Mouse (Mus musculus): ENCODE data around the gene C1rb. TPM values are rescaled to one million over a fixed set of nuclear protein-coding genes. Genes with fewer than 3 reads are reported as not detected.
"Not testable (repeated sequence)": the region's sequence is repeated elsewhere in the genome, so short reads cannot be mapped to it uniquely, and the experiment has no call there.

Gene C1rb
- total RNA-seq (2015) (not detected in 2 replicates), total RNA-seq (2017) (not detected in 2 replicates)

DNA sequence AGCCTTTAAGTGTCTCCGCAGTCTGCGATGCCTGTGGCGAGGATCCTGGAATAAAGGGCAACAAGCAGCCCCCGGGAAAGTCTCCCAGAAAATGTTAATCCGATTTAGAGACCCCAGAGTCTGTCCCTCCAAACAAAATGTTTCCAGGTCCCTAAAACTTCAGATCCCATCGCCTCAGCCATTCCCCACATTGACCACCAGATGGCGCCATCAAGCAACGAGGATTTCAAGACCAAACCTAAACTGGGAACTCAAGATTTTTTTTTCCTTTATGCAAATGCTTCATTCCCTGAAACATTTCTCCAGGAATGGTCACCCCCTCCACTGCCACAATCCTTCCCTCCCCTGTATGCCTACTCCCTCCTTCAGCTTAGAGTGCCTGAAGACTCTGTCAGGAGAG is at the start of gene C1rb:
TSS of gene C1rb (plus strand) at position 269 of the 400 bp plus-strand sequence.
- peak; percentile 82 for ATAC-seq (ENCODE audit: poor library complexity, severe bottlenecking)

DNA sequence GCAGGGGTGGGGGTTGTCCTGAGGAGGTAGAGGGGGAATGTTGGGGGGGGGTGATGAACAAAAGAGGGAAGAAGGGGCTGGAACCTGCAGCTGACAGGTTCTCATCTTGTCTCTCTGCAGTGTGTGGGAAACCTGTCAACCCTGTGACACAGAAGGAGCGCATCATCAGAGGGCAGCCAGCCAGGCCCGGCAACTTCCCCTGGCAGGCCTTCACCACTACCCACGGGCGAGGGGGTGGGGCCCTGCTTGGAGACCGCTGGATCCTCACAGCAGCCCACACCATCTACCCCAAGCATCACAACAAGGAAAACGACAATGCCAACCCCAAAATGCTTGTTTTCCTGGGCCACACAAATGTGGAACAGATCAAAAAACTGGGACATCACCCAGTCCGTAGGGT is 48.0 kb upstream of the C1rb start:
- ATAC-seq (ENCODE audit: poor library complexity, severe bottlenecking), result not testable (repeated sequence)

DNA sequence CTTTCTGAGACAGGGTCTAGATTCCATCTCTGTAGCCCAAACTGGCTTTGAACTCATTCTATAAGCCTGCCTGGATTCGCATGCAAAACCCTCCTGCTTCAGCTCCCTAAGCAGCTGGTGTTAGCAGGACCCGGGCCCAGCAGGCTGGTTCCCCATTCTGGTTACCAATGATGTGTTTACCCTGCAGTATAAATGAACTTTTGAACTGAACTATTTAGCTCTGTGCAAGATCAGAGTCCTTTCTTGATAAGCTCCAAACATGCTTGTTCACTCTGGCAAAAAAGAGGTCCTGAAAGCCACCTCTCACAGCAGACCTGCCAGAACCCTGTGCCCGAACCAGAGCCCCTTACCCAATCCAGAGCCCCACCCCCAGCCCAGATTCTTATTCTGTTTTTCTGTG is 42.2 kb upstream of the C1rb start:
- no peak for ATAC-seq (ENCODE audit: poor library complexity, severe bottlenecking)

DNA sequence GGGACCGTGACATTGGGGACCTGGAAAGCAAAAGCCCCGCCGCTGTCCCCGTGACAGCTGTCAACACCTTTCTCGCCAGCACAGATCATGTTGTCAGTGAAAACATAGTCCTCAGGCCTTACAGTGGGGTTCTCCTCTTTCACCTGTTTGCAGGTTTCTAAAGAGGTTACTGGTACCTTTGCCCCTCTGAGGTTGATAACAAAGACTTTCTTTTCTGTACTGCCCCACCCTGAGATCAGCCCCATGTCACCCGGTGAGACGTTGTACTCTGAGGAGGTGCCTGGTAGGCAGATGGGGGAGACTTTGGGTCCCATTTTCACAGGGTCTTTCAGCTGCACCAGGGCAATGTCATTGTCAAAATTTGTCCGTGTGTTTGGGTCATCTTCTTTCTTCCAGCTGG is 39.0 kb upstream of the C1rb start:
- no peak for ATAC-seq (ENCODE audit: poor library complexity, severe bottlenecking)

DNA sequence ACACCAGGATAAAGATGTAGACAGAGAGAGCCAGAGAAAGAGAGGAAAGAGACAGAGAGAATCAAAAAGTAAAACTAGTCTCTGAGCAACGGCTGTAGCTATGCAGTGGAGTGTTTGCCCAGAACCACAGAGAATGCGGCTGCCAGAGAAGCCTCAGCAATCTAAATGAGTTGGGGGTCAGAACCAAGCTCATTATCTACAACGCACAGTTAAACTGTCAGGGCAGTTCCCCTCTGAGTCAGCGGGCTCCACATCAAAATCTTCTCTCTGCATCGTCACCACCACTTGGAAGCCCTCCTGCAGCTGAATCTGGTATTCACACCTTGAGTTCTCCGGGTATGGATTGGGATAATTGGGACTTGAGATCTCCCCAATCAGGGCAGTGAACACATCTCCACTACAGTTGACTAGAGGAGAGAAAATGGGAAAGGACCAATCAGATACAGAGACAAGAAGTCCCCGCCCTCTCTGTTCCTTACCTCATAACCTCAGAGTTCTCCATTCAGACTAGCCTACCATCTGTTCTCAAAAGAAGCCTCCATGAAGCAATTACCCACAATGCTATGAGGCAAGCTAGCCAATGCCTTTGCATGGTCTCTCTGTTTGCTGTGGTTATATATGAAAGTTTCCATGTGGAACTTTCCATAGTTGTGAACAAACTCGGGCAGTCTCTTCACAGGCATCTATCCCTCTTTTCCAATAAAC is 33.8 kb upstream of the C1rb start:
- peak; percentile 63 for ATAC-seq (ENCODE audit: poor library complexity, severe bottlenecking)

DNA sequence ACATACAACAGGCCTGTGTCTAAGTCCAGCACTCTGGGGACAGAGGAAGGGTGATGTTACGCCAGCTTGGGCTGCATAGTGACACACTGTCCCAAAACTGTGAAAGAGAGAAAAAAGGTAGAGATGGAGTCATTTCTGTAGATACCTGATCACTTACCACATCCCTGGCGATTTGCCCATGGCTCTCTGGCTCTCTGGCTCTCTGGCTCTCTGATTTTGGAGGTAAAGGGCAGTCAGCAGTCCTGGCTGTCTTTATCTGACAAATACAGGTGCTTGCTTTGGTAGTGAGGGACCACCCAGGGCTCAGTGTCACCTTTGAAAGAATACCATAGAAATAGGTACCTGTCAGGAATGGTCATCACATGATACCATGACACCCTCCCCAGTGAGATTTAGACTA is 28.9 kb upstream of the C1rb start:
- not testable (repeated sequence) for ATAC-seq (ENCODE audit: poor library complexity, severe bottlenecking)

DNA sequence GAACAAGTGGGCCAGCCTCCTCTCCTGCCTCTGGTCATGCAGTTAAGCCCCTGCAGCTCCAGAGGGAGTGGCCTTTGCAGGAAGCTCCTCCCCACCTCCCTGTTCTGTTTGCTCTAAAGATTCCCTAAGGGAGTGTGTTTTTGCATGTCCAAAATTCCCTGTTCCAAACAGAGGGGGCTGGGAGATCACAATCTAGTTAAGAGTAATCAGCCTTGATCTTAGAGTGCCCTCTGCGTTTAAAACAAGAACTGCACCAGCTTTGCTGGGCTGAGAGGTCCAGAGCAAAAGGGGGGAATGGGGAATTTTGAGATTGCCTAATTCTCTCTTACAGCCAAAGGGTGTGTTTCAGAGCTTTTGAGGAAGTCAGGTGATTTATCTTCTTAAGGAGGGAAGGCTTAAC is 27.8 kb upstream of the C1rb start, which contains the start of gene C1s1:
TSS of gene C1s1 (minus strand) at position 76 of the 400 bp plus-strand sequence.
- ATAC-seq (ENCODE audit: poor library complexity, severe bottlenecking), result peak; percentile 84

DNA sequence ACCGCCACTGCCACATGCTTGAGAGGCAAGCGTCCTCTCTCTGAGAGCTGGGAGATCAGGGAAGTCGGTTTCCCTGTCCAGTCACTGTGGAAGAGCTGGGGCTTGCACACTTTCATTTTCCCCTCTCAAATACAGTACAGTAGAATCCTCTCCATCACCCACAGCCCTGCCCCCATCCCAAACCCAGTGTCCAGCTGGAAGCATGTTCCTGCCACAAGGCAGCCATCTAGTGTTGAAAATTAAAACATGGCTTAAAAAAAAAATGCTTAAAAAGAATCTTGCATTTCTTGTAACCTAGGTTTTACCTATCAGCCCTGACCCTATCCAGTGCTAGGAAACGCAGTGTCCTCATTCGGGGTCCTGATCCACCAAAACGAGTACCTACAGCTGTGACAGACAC is 25.6 kb upstream of the C1rb start:
- ATAC-seq (ENCODE audit: poor library complexity, severe bottlenecking), result no peak

DNA sequence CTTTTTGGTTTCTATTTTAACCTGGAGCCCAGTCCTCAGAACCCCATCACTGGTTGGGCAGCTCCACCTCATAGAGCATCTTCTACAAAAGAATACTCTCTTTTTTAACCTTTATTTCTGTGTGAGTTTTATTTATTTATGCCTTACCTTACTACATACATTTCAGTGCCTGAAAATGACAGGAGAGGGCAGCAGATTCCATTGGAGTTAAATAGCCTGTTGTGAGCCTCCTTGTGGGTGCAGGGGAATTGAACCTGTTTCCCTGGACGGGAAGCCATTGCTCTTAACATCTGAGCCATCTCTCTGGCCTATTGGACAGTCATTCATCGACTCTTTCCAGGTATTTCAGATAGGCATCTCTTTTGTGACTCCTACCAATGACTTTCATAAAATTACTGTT is 24.7 kb upstream of the C1rb start:
- no peak for ATAC-seq (ENCODE audit: poor library complexity, severe bottlenecking)

DNA sequence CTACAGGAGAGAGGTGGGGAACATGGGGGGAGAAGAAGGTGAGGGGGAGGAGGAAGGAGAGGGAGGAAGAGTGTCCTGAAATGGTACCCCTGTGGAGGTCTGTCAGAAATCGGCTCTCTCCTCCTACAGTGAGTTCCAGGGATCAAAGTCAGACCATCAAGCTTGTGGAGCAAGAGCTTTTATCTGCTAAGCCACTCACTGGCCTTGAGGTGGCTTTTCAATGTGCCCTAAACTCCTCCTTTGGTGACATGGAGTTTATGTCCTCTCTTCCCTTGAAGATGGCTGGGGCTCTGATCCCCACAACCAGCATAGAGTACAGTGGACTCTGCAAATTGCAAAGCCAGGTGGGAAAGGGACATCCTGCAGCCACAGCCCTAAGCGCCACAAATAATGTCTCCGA is 22.1 kb upstream of the C1rb start:
- ATAC-seq (ENCODE audit: poor library complexity, severe bottlenecking), result not testable (repeated sequence)

DNA sequence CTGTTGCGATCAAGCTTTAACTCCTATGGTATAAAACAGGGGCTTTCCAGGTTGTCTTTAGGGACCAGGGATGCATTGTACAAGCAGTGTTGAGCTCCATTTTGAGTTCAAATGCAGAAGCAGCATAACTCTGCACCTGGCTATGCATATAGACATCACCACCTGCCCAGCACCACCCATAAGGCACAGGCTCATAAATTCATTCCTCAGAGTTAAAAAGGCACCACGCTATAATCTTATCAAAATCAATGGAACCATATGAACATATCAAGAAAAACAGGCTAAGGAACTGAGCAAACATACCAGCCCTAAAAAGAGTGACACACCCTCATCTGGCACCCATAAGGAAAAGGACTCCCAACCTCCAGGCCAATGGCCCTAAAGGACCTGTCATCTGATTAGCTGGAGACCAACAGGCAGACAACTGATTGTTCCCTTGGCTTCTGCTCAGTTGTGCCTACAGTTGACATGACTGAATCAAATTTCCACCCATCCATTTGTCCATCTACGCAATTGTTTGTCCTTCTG is 21.0 kb upstream of the C1rb start:
- ATAC-seq (ENCODE audit: poor library complexity, severe bottlenecking), result no peak

DNA sequence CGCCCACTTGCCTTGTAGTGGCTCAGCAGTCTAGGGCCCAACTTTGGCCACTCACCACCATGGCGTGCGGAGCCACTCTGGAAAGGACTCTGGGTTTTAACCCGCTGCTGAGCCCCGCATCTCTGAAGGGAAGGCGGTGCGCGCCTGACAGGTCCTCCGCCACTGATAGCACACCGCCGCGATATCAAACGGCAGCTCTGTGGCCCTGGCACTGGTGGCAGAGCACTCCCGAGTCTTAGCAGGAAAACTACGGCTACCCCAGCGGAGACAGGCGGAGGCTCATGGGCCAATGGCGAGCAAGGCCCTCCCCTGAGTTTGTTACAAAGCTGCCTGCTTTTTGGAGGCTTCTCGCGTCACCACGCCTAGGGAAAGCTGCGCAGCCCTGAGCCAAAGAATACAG is 17.3 kb upstream of the C1rb start:
- ATAC-seq (ENCODE audit: poor library complexity, severe bottlenecking), result no peak

DNA sequence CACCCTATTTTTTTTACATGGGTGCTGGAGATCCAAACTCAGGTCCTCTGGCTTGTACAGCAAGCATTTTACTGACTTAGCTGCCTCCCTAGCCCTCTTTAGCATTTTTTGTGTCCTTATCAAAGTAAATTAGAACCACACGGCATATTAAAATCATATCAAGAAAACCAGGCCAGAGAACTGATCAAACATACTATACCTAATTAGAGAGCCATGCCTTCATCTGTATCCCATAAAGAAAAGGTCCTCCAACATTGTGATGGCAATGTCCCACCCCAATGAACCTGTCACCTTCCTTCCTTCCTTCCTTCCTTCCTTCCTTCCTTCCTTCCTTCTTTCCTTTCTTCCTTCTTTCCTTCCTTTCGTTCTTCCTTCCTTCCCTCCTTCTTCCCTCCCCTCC is 14.1 kb upstream of the C1rb start:
- ATAC-seq (ENCODE audit: poor library complexity, severe bottlenecking), result not testable (repeated sequence)

DNA sequence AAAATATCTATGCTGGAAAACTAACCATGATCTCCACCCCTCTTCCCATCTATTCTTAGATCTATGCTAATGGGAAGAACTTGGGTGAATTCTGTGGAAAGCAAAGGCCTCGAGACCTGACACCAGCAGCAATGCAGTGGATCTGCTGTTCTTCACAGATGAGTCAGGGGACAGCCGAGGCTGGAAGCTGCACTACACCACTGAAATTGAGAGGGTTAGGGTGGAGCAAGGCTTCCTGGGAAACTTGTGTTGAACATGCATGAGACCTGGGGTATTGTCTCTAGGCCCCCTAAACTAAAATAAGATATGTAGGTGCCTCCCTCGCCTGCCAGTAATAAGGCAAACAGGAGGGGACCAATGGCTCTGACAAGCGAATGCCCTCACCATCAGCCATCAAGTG is 8.9 kb upstream of the C1rb start:
- not testable (repeated sequence) for ATAC-seq (ENCODE audit: poor library complexity, severe bottlenecking)

DNA sequence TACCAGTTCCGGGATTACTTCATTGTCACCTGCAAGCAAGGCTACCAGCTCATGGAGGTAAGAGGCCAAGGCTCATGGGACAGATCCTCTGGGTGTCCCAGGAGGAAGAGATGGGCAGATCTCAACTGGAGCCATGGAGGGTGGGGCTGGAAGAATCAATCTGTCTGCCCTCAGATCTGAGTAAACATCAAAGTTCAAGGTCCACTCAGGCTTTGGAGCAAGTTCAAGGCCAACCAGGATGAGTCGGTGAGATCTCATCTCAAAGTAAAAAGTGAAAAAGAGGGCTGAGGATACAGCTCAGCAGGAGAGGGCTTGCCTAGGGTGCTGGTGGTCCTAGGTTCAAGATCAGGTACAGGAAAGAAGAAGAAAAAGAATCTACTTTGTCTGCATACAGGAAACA is 8.5 kb upstream of the C1rb start:
- not testable (repeated sequence) for ATAC-seq (ENCODE audit: poor library complexity, severe bottlenecking)

DNA sequence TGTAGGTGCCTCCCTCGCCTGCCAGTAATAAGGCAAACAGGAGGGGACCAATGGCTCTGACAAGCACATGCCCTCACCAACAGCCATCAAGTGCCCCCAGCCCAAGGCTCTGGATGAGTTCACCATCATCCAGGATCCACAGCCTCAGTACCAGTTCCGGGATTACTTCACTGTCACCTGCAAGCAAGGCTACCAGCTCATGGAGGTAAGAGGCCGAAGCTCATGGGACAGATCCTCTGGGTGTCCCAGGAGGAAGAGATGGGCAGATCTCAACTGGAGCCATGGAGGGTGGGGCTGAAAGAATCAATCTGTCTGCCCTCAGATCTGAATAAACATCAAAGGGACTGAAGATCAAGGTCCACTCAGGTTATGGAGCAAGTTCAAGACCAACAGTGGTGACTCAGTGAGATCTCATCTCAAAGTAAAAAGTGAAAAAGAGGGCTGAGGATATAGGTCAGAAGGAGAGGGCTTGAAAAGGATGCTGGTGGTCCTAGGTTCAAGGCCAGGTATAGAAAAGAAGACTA is 5.1 kb downstream of the C1rb start:
- not testable (repeated sequence) for ATAC-seq (ENCODE audit: poor library complexity, severe bottlenecking)

DNA sequence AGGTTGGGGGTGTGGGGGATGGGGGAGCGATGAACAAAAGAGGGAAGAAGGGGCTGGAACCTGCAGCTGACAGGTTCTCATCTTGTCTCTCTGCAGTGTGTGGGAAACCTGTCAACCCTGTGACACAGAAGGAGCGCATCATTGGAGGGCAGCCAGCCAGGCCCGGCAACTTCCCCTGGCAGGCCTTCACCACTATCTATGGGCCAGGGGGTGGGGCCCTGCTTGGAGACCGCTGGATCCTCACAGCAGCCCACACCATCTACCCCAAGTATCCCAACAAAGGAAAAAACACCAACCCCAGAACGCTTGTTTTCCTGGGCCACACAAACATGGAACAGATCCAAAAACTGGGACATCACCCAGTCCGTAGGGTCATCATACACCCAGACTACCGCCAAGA is 10.1 kb downstream of the C1rb start:
- not testable (repeated sequence) for ATAC-seq (ENCODE audit: poor library complexity, severe bottlenecking)

DNA sequence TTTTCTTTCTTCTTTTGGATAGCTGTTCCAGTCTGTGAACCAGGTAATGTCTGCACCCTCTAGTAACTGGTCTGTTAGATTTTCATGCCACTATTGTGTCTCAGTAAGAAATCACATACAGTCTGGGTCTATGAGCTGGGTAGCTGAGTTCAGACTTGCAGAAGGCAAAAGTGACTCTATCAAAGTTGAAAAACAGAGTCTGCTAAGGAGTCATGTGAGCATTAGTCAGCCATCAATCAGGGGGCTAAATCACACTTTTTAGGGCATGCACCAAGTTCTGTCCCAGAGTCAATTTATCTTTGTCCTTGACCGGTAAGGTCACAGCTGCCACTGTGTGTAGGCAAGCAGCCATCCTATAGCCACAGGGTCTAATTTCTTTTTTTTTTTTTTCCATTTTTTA is 12.1 kb downstream of the C1rb start:
- ATAC-seq (ENCODE audit: poor library complexity, severe bottlenecking), result no peak

DNA sequence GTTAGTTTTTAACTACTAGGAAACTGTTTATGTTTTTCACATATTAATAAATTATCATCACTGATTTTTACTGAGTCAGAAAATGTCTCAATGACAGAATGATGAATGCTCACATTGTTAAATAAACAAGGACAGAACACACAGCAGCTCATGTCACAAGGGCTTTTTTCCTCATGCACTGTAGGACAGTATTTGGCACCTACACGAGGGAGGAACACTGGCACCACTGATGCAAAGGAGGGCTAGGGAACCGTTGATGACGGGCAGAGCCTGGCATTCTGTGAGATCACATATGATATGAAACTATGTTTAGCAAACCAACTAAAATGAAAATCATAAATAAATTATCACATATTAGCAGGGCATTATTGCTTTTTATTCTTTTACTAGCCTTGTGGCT is 14.8 kb downstream of the C1rb start:
- ATAC-seq (ENCODE audit: poor library complexity, severe bottlenecking), result no peak

DNA sequence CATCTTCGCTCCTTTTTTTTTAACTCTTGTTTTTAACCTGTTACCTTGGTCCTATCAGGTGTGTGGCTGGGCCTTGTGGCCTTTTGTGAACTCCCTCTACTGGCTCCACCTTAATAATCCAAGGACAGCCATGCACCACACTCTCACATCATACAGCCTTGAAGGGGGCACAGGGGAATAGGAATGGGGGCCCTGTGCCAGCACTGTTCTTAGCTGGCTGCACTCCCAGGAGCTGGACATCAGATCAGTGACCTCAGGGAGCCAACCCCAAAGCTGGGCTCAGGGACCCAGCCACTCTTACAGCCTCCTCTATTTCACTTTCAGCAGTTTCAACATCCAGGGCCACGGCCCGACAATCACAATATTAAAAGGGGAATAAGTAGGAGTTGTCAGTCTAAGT is 15.7 kb downstream of the C1rb start:
- no peak for ATAC-seq (ENCODE audit: poor library complexity, severe bottlenecking)

DNA sequence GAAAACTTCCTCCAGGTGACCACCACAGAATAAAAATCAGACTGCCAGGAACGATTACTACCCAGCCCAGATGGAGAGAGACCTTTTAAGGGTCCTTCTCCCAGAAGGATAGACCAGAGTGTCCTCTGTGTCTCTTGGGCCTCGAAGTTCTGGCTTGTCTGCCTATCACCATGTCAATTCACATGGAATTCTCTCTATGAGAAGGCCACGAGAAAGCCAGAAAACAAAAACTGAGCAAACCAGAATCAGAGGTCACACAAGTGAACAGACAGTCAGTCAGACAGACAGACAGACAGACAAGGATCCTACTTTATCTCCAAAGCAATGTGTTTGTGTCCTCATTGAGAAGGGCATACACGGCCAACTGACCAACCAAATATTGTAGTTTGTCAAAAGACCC is 16.2 kb downstream of the C1rb start:
- no peak for ATAC-seq (ENCODE audit: poor library complexity, severe bottlenecking)

DNA sequence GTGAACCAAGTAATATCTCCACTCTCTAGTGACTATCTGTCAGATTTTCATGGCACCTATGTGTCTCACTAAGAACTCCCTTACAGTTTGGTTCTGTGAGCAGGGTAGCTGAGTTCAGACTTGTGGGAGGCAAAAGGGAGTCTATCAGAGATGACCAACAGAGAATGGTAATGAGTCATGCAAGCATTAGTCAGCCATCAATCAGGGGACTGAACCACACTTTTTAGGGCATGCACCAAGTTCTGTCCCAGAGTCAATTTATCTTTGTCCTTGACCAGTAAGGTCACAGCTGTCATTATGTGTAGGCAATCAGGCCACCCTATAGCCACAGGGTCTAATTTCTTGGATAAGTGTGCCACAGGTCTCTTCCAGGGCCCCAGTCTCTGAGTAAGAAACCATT is 18.7 kb downstream of the C1rb start:
- ATAC-seq (ENCODE audit: poor library complexity, severe bottlenecking), result no peak
